Mouse (Mus musculus) lung, adult 2 months (tissue): ENCODE data around the gene Dtd2. TPM values are rescaled to one million over a fixed set of nuclear protein-coding genes. Genes with fewer than 3 reads are reported as not detected.

Experiments used
- DNase-seq: peaks from one replicate; pipeline ENCODE4 v3.0.0; 2022
- H3K4me1 ChIP-seq: fragments of 200-500 bp; 2 replicates; pipeline ENCODE4 v1.6.1; 2011; ENCODE audit warnings: low read length; ENCODE audit not compliant: control insufficient read depth, insufficient read depth
- H3K4me3 ChIP-seq: fragments of 200-500 bp; replicated peaks from 2 replicates; pipeline ENCODE3; 2011; ENCODE audit warnings: low read depth, mild to moderate bottlenecking, control low read depth, low read length; ENCODE audit errors: extremely low read depth
- CTCF ChIP-seq: fragments of 200-500 bp; IDR thresholded peaks from 2 replicates; pipeline ENCODE4 v1.5.1; 2011; ENCODE audit warnings: mild to moderate bottlenecking, low read length, control low read depth; ENCODE audit not compliant: insufficient read depth
- POLR2A ChIP-seq: fragments of 200-500 bp; IDR thresholded peaks from 2 replicates; pipeline ENCODE4 v1.6.1; 2011; ENCODE audit warnings: low read depth, mild to moderate bottlenecking, control low read depth, low read length, borderline replicate concordance; ENCODE audit errors: extremely low read depth
- WGBS: fragments of 180-500 bp; shearing (Covaris S2); methylation state at CpG from one replicate; pipeline ENCODE4 v1.1.7; 2018; 5-methylcytosine and 5-hydroxymethylcytosine counted together
- polyA plus RNA-seq: library from polyadenylated mRNA; depleted of rRNA; stranded (reverse); fragments of >200 nt; gene quantifications from 2 replicates; pipeline ENCODE4 v1.2.3, GENCODE M21; 2012

Gene Dtd2
- polyA plus RNA-seq, 1 experiment: 4.6 TPM

DNA sequence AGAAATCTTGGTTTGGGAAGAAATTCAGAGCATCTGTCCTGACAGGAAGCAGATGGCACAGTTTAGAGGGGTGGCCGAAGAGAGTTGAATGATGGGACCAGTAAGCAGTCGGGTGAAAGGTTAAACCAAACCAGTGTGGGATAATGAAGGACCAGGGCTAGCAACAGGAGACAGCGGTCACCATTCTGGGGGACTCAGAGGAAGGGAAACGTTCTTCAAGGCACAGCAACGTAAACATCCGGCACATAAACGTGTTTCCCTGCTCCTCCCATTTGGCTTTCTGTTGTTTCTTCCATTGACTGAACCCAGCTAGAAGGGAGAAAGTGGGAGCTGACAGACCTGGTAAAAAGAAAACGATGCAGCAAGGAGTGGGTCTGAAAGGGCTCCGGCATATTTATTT is 7.0 kb upstream of the Dtd2 start:
- DNase-seq: no peak
- WGBS: 18% methylated on average over 9 of the region's 9 CpGs
- no peaks in the 10 kb centered on the region for H3K4me1 ChIP-seq
- TF ChIP-seq POLR2A (no peak), CTCF (no peak)
- H3K4me3 ChIP-seq: no peak overlapping the region

DNA sequence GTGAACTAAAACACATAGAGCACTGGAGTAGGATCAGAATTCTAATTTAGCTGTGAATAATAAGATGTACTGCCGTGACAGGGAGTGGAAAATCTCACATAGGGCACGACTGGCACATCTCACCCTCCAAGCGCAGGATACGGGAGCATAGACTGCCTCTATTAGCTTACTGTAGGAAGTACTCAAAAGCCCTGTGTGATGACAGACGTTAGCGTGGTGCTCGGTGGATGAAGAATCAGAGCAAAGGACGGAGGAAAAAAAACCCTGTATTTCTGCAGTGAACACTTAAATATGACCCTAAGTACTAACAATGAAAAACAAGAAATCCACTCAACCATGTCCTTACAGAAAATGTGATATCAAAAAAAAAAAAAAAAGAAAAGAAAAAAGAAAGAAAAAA is 5.9 kb upstream of the Dtd2 start:
- Histone ChIP-seq H3K4me3 (no peak overlapping the region), H3K4me1 (no peaks in the 10 kb centered on the region)
- DNase-seq: no peak
- TF ChIP-seq POLR2A (no peak), CTCF (no peak)
- 57% methylated on average over 8 of the region's 8 CpGs for WGBS

DNA sequence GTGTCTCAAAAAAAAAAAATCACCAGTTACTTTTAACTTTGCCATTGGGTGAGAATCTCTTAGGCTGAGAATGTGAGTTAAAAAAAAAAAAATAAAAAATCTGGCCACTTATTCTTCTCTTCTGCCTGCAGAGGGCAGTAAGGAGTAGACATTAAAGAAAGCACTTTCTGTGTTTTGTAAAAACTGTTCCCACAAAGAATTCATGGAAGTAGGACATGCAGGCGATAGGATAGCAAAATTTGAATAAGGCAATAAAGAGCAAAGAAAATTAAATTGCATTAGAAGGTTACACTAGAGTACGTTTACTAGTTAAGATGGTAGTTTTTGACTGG is 4.3 kb upstream of the Dtd2 start:
- WGBS: 52% methylated on average over 2 of the region's 2 CpGs
- TF ChIP-seq POLR2A: no peak
- TF ChIP-seq CTCF: no peak
- DNase-seq: no peak
- H3K4me3 ChIP-seq: no peak overlapping the region
- H3K4me1 ChIP-seq: no peaks in the 10 kb centered on the region; the same call in 1 of the 2 replicates

- Histone ChIP-seq H3K4me1 (no peaks in the 10 kb centered on the region; the same call in 1 of the 2 replicates), H3K4me3 (no peak overlapping the region)
- no peak for DNase-seq
- TF ChIP-seq CTCF: no peak
- TF ChIP-seq POLR2A: no peak
- 65% methylated on average over 15 of the region's 15 CpGs for WGBS
Observed at GRCm38 (mm10) chr12:52009928-52010629, 3.8 kb upstream of the Dtd2 start.

DNA sequence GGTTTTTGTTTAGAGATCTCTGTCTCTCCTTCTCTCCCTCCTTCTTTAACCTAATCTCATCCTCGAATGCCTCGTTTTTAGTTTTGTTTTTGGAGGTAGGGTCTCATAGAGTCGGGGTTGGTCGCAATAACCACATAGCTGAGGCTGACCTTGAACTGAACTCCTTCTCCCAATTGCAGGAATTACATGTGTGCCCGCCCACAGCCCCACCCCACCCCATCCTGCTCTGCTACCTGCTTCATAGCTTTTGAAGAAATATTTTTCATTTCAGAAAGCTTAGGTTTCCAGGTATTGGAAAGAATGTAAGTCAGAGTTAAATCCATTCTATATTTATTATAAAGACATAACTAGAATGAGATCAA is 313 bp upstream of the Dtd2 start:
- DNase-seq: no peak
- Histone ChIP-seq H3K4me3 (peak overlapping the region; percentile 80), H3K4me1 (no peaks in the 10 kb centered on the region; the same call in 1 of the 2 replicates)
- TF ChIP-seq POLR2A (no peak), CTCF (no peak)
- 23% methylated on average over 5 of the region's 5 CpGs for WGBS

DNA sequence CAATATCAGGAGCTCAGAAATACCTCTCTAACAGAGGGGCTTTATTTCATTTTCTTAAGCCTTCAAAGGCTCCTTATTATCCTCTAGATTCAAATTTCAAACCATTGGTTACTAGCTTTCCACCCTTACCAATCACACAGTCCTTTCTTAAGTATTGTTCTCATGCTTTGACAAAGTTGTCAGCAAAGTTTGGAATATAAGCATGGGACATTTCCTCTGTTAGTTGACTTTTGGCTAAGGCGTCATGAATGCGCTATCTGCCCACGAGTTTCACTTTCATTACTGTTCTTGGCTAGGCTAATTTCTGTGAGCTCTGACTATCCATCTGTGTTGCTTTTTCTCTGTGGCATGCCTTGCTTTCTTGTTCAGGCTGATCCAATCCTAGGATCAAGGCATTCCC is 3.6 kb downstream of the Dtd2 start:
- no peak for TF ChIP-seq CTCF
- H3K4me1 ChIP-seq: no peaks in the 10 kb centered on the region; the same call in 1 of the 2 replicates
- WGBS: 66% methylated on average over 3 of the region's 3 CpGs

GRCm38 (mm10) chr12:52001544-52001943 is 4.8 kb downstream of the Dtd2 start:
- TF ChIP-seq POLR2A (no peak), CTCF (peak; percentile 20; the same call in 1 of the 2 replicates)
- 5% methylated on average over 4 of the region's 4 CpGs for WGBS
- DNase-seq: peak; percentile 14
- H3K4me1 ChIP-seq: no peaks in the 10 kb centered on the region; the same call in 1 of the 2 replicates
- no peak overlapping the region for H3K4me3 ChIP-seq

More for the DNA sequence above, 3.6 kb downstream of the Dtd2 start:
- no peak overlapping the region for H3K4me3 ChIP-seq
- DNase-seq: no peak

DNA sequence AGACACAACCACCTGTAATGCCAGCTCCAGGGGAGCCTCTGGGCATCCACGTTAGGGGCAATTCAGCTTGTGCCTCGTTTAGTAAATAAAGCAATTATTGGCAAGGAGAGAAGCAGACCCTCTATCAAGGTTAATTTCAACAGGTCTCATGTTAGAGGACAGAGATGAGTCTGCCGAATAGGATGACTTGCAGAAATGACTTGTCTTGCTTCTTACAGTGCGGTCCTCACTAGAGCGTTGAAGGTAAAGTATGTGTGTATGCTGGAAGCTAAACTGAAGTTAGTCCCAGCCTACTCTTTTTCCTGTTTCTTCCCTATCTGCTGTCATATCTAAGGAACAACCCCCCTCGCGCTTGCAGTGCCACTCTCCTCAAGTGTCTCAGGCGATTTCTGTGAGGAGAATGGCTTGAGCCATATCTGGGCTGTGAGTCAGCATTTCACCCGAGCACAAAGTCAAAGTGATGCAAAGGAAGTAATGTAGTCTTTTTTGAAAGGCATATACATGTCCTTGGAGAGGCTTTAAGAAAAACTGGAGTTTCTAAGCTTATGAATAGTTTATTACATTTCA is 7.9 kb downstream of the Dtd2 start:
- no peaks in the 10 kb centered on the region for H3K4me1 ChIP-seq
- TF ChIP-seq CTCF (no peak), POLR2A (no peak)
- DNase-seq: no peak
- 72% methylated on average over 9 of the region's 9 CpGs for WGBS
- H3K4me3 ChIP-seq: no peak overlapping the region

GRCm38 (mm10) chr12:51995738-51996536 is 10.4 kb downstream of the Dtd2 start:
- no peak for TF ChIP-seq POLR2A
- no peak for DNase-seq

DNA sequence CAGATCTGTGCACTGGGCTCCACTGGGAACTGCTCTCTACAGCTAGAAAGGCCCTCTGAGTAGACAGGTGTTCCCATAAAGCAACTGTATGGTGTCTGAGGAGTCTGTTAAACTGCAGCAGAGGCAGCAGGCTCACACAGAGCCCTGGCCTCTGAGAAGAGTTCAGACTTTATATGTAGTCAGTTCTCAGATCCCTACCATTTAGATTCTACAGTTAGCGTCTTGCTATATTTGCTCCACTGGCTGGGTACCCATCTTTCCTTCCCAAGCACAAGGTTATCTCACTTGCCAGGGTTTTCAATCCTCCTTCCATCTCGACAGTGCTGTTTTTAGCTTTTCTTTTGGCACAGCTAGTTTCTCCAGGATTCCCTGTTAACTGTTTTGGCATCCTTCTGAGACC is 15.7 kb downstream of the Dtd2 start:
- H3K4me3 ChIP-seq: no peak overlapping the region
- no peaks in the 10 kb centered on the region for H3K4me1 ChIP-seq
- WGBS: 65% methylated on average over 2 of the region's 2 CpGs
- TF ChIP-seq POLR2A (no peak), CTCF (no peak)
- no peak for DNase-seq

More at GRCm38 (mm10) chr12:51995738-51996536, 10.4 kb downstream of the Dtd2 start:
- 78% methylated on average over 1 of the region's 1 CpGs for WGBS
- H3K4me1 ChIP-seq: no peaks in the 10 kb centered on the region
- no peak overlapping the region for H3K4me3 ChIP-seq
